Mouse (Mus musculus) embryonic facial prominence, embryonic 12.5 days (tissue): Measurements from ENCODE around the gene Tsg101. TPM values are rescaled to one million over a fixed set of nuclear protein-coding genes. Genes with fewer than 3 reads are reported as not detected.

Source experiments
- ATAC-seq: fragments of 200-750 bp; cut with Nextera tagmentation; 2 replicates; pipeline ENCODE4 v1.8.0; 2017; ENCODE audit not compliant: insufficient number of reproducible peaks, insufficient read depth, low FRiP score, low TSS enrichment
- H3K27ac ChIP-seq: fragments of 300-500 bp; sonication (generic); 2 replicates; pipeline ENCODE4 v1.5.1; 2016; ENCODE audit warnings: mild to moderate bottlenecking
- H3K27me3 ChIP-seq: fragments of 300-500 bp; sonication (generic); 2 replicates; pipeline ENCODE4 v1.6.1; 2016; ENCODE audit warnings: mild to moderate bottlenecking, moderate library complexity
- H3K36me3 ChIP-seq: fragments of 300-500 bp; sonication (generic); 2 replicates; pipeline ENCODE4 v1.6.1; 2016; ENCODE audit warnings: mild to moderate bottlenecking
- H3K4me1 ChIP-seq: fragments of 300-500 bp; sonication (generic); 2 replicates; pipeline ENCODE4 v1.6.1; 2016
- H3K4me2 ChIP-seq: fragments of 300-500 bp; sonication (generic); replicated peaks from 2 replicates; pipeline ENCODE4 v1.6.1; 2016; ENCODE audit warnings: mild to moderate bottlenecking, moderate library complexity
- H3K4me3 ChIP-seq: fragments of 300-500 bp; sonication (generic); 2 replicates; pipeline ENCODE4 v1.5.1; 2016; ENCODE audit warnings: mild to moderate bottlenecking
- H3K9ac ChIP-seq: fragments of 300-500 bp; sonication (generic); 2 replicates; pipeline ENCODE4 v1.6.1; 2016; ENCODE audit warnings: mild to moderate bottlenecking, moderate library complexity
- H3K9me3 ChIP-seq: fragments of 300-500 bp; sonication (generic); 2 replicates; pipeline ENCODE4 v1.6.1; 2016; ENCODE audit warnings: mild to moderate bottlenecking, moderate library complexity
- WGBS: fragments of 180-500 bp; shearing (Covaris S2); methylation state at CpG from one replicate; pipeline ENCODE4 v1.1.7; 2016; 5-methylcytosine and 5-hydroxymethylcytosine counted together
- polyA plus RNA-seq: library from polyadenylated mRNA; unstranded; fragments of >200 nt; fragmentation: Nextera tagmentation; extraction: Ambion mirVana; gene quantifications from 2 replicates; pipeline ENCODE4 v1.2.1, GENCODE M21; 2016

Gene Tsg101
- polyA plus RNA-seq, 1 experiment from 2014 or later = 210 TPM

DNA sequence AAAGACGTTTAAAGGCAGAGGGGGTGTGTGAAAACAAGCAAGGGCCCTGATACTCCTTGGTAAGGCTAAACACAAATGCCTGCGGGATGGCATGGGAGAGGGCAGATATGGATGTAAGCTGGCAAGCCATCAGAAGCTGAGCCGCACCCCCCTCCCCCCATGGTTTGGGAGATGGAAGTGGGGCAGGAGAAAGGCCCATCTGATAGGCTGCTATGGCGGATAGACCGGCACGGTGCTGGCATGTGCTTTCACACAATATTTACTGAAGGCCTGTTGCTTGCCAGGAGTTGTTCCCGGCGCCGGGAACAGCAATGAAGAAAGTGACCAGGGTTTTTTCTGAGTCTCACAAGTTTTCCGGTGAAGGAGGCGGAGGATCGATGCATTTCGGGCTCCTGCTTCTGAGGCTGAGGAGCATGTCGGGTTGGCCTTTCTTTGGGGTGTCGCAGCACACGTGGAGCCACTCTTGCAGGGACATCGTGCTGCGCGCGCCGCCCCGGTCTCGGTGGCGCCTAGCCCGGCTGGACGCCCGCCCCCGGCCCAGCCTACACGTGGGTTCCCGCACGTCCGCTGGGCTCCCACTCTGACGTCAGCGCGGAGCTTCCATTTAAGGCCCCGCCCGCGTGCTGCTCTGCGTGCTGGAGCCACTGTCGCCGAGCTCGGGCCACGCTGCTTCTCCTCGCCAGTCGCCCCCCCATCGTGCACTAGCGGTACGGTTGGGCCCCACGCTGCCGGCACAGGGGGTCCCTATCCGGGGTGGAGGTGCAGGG is 74.4 kb downstream of the Tsg101 start:
- ATAC-seq = peak; percentile 85
- under 1% methylated on average over 51 of the region's 51 CpGs for WGBS
- Histone ChIP-seq H3K36me3 (peaks cover 23% of the 10 kb centered on the region), H3K27ac (peak overlapping the region; percentile 96), H3K4me2 (peak overlapping the region; percentile 86), H3K9me3 (no peaks in the 10 kb centered on the region), H3K27me3 (0 out of 2 replicates have a peak, but pooled peaks cover 6% of the 10 kb centered on the region), H3K4me3 (peak overlapping the region; percentile 83), H3K4me1 (peaks cover 12% of the 10 kb centered on the region), H3K9ac (peak overlapping the region; percentile 85)

DNA sequence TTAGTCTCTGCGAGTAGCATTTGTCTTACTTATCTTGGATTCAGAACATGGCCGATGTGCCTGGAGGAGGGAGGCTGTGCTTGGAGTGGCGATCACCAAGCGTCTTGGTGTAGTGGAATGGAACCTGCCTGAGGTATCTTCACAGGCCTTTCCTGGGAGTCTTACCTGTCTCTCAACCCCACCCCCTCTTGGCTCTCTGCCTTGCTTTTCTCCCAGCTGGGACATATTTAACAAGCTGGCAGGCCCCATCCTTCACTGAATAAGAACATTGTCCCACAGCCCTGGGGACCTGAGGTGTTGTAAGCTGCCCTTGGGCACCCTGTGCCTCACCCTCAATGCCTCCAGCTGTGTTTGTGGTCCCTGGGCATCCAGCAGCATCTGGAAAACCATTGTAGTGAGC is 76.2 kb downstream of the Tsg101 start:
- H3K36me3 ChIP-seq = peaks cover 5% of the 10 kb centered on the region
- H3K4me1 ChIP-seq = peaks cover 23% of the 10 kb centered on the region
- no peak for ATAC-seq

DNA sequence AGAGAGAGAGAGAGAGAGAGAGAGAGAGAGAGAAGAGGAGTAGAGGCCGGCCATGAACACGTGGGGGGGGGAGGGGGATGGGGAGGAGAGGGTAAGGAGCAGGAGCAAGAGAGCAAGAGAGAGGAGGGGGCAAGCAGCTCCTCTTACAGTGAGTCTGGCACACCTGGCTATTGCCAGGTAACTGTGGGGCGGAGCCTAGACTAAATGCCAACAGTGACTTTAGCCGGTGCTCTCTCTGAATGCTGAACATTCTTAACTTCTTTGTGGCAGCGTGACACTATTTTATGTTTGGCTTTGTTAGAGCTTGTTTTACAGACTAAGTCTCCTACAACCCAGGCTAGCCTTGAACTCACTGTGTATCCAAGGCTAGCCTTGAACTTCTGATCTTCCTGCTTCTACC is 77.5 kb downstream of the Tsg101 start:
- Histone ChIP-seq H3K4me1 (peaks cover 32% of the 10 kb centered on the region), H3K9me3 (no peaks in the 10 kb centered on the region), H3K36me3 (no peaks in the 10 kb centered on the region), H3K4me2 (no peak overlapping the region), H3K4me3 (no peak overlapping the region), H3K27me3 (0 out of 2 replicates have a peak, but pooled peaks cover 6% of the 10 kb centered on the region), H3K9ac (no peak overlapping the region), H3K27ac (no peak overlapping the region)
- ATAC-seq = no peak
- 24% methylated on average over 5 of the region's 5 CpGs for WGBS

More for the DNA sequence above, 76.2 kb downstream of the Tsg101 start:
- no peak overlapping the region for H3K9ac ChIP-seq
- 0 out of 2 replicates have a peak, but pooled peaks cover 6% of the 10 kb centered on the region for H3K27me3 ChIP-seq
- H3K4me3 ChIP-seq = no peak overlapping the region
- H3K27ac ChIP-seq = no peak overlapping the region
- H3K4me2 ChIP-seq = no peak overlapping the region
- WGBS = 86% methylated on average over 4 of the region's 4 CpGs
- no peaks in the 10 kb centered on the region for H3K9me3 ChIP-seq

DNA sequence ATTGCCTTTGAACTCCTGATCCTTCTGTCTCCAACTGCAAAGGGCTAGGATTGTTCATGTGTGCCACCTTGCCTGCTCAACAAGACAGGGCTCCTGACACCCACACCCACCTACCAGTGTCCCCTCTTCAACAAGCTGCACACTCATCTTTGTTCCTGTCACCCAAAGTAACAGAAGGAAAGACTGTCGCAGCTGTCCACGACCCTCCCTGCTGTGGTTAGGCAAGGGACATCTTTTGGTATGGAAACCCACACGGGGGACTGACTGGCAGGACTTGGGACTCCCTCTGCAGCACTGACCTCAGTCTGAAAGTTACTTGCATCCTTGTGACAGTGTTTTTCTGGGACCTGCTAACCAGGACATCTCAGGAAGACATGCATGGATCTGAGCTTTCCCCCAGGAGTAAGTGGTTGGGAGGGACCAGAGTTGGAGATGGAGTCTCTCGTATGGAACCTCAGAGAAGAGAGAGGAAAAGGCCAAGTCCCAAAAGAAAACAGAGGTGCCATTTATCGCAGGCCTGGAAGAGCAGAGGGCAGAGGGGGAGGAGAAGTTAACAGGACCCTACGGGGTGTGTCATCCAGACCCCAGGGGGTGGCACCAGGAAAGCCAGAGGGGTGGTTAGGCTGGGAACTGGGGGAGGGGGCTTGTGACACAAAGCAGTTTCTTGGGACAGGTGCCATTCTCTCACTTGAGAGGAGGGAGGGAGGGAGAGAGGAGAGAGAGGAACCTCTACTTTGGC is 78.8 kb downstream of the Tsg101 start, which contains the start of gene Ldha:
Gene Ldha, plus strand, starts transcription at position 689 of the 739 bp plus-strand sequence.
- no peak within 1 kb of the TSS for H3K9ac ChIP-seq
- no peaks in the 10 kb centered on the region for H3K9me3 ChIP-seq
- no peak within 1 kb of the TSS for H3K27ac ChIP-seq
- H3K4me2 ChIP-seq = no peak within 1 kb of the TSS
- H3K36me3 ChIP-seq = no peaks in the 10 kb centered on the region
- peaks cover 26% of the 10 kb centered on the region for H3K4me1 ChIP-seq
- 0 out of 2 replicates have a peak, but pooled peaks cover 6% of the 10 kb centered on the region for H3K27me3 ChIP-seq
- no peak for ATAC-seq
- WGBS = 22% methylated on average over 6 of the region's 6 CpGs
- H3K4me3 ChIP-seq = no peak within 1 kb of the TSS

DNA sequence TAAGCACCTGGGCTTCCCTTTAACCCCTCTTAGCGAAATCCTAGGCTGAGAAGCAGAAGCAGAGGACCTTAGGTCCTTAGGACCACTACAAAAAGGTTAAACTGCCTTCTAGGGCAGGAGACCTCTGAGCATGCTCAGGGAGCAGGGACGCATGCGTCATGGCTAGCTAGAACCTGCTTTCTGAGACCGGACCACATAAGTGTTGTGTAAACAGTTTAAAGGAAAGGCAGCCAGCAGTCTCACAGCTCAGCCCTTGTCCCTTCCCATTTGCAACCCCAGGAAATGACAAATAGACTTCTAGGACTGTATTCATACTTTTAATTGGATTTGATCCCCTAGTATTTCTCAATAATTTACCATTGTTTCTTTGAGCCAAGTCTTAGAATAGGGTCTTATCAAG is 79.4 kb downstream of the Tsg101 start:
- Histone ChIP-seq H3K9me3 (no peaks in the 10 kb centered on the region), H3K36me3 (no peaks in the 10 kb centered on the region), H3K27ac (no peak overlapping the region), H3K4me2 (no peak overlapping the region), H3K9ac (no peak overlapping the region), H3K4me3 (no peak overlapping the region), H3K4me1 (peaks cover 26% of the 10 kb centered on the region), H3K27me3 (0 out of 2 replicates have a peak, but pooled peaks cover 6% of the 10 kb centered on the region)
- 46% methylated on average over 4 of the region's 4 CpGs for WGBS
- no peak for ATAC-seq

DNA sequence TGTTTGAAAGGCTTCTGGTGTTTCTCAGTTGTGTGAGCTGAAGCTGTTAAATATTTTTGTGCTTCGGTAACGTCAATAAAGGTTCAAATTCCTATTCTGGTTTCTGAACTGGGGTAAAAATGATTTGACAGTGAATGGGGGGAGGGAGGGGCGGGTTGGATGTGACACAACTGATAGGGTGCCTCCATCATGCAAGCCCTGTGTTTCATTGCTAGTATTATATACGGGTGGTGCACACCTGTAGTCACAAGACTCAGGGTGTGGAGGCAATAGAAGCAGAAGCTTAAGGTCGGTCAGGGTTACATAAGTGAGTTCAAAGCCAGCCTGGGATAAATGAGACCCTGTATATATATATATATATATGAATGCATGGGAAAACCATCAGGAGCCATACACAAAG is 79.9 kb downstream of the Tsg101 start:
- 0 out of 2 replicates have a peak, but pooled peaks cover 6% of the 10 kb centered on the region for H3K27me3 ChIP-seq
- no peak overlapping the region for H3K27ac ChIP-seq
- no peak overlapping the region for H3K9ac ChIP-seq
- no peak for ATAC-seq
- no peak overlapping the region for H3K4me2 ChIP-seq
- H3K4me3 ChIP-seq = no peak overlapping the region
- H3K36me3 ChIP-seq = no peaks in the 10 kb centered on the region
- WGBS = 63% methylated on average over 5 of the region's 5 CpGs
- H3K9me3 ChIP-seq = no peaks in the 10 kb centered on the region
- H3K4me1 ChIP-seq = peaks cover 26% of the 10 kb centered on the region

DNA sequence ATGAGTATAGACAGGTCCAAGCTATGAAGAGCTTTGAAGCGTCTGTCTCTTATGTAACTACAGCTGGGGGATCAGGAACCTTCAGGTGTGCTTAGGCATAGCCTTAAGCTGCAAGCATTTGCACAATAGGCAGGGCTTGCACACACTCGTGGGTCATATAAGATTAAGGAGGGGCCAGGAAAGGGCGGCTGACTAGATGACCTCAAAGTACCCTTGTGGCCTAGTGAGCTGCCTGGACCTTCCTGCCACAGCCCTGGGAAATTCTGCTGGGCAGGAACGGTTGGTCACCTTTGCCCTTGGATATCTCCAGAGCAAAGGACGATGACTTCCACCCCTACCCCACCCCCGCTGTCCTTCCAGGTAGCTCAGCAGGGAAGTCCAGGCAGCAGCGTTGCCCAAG is 80.3 kb downstream of the Tsg101 start:
- peaks cover 23% of the 10 kb centered on the region for H3K4me1 ChIP-seq
- 0 out of 2 replicates have a peak overlapping the region, but pooled peaks have one; percentile 12 for H3K4me2 ChIP-seq
- H3K27me3 ChIP-seq = 0 out of 2 replicates have a peak, but pooled peaks cover 6% of the 10 kb centered on the region
- no peaks in the 10 kb centered on the region for H3K9me3 ChIP-seq
- H3K27ac ChIP-seq = no peak overlapping the region
- ATAC-seq = no peak
- 29% methylated on average over 7 of the region's 7 CpGs for WGBS
- no peak overlapping the region for H3K9ac ChIP-seq
- H3K36me3 ChIP-seq = no peaks in the 10 kb centered on the region
- H3K4me3 ChIP-seq = no peak overlapping the region

Other genes with a start within 250 kb of the Tsg101 start
- gene Tph1, start 247.4 kb downstream of the Tsg101 start, polyA plus RNA-seq = 0.26 and 0.64 TPM in 2 replicates
- gene Saal1, start 209.3 kb downstream of the Tsg101 start, polyA plus RNA-seq = 37.3 and 39.2 TPM in 2 replicates
- gene Saa3, start 204.3 kb downstream of the Tsg101 start, polyA plus RNA-seq = 0.17 TPM in 1 of 2 replicates, not detected in the other
- gene Saa4, start 187.4 kb downstream of the Tsg101 start, polyA plus RNA-seq = not detected in 2 replicates
- gene Saa1, start 177.0 kb downstream of the Tsg101 start, polyA plus RNA-seq = 0.69 and 1.1 TPM in 2 replicates
- gene Saa2, start 168.2 kb downstream of the Tsg101 start, polyA plus RNA-seq = not detected in 2 replicates
- gene Hps5, start 123.9 kb downstream of the Tsg101 start, polyA plus RNA-seq = 26.9 and 29.5 TPM in 2 replicates
- 50.4 and 54.0 TPM in 2 replicates for gene Gtf2h1, start 123.9 kb downstream of the Tsg101 start, polyA plus RNA-seq
- 1,101 and 1,118 TPM in 2 replicates for gene Ldha, start 78.5 kb downstream of the Tsg101 start, polyA plus RNA-seq
- not detected in 2 replicates for gene Ldhc, start 58.8 kb downstream of the Tsg101 start, polyA plus RNA-seq
- 11.1 and 13.0 TPM in 2 replicates for gene Uevld, start 38.6 kb upstream of the Tsg101 start, polyA plus RNA-seq
- gene Gm9999, start 63.6 kb upstream of the Tsg101 start, polyA plus RNA-seq = not detected in 2 replicates
- gene Spty2d1, start 88.4 kb upstream of the Tsg101 start, polyA plus RNA-seq = 16.6 and 18.1 TPM in 2 replicates
- 21.3 and 23.2 TPM in 2 replicates for gene Tmem86a, start 130.6 kb upstream of the Tsg101 start, polyA plus RNA-seq
- gene Ptpn5, start 213.7 kb upstream of the Tsg101 start, polyA plus RNA-seq = 2.3 and 4.4 TPM in 2 replicates